Mouse (Mus musculus) heart, embryonic 11.5 days (tissue): ENCODE measurements around the gene Rusc2. TPM values are rescaled to one million over a fixed set of nuclear protein-coding genes. Genes with fewer than 3 reads are reported as not detected.

Experiments
- ATAC-seq: fragments of 200-750 bp; cut with Nextera tagmentation; replicated peaks from 2 replicates; pipeline ENCODE4 v1.8.0; 2017; ENCODE audit warnings: moderate library complexity; ENCODE audit not compliant: insufficient number of reproducible peaks, low FRiP score, low TSS enrichment
- H3K27ac ChIP-seq: fragments of 300-500 bp; sonication (generic); 2 replicates; pipeline ENCODE4 v1.5.1; 2014; ENCODE audit warnings: mild to moderate bottlenecking, low read depth, low read length
- H3K27me3 ChIP-seq: fragments of 300-500 bp; sonication (generic); 2 replicates; pipeline ENCODE4 v1.6.1; 2014; ENCODE audit warnings: mild to moderate bottlenecking, low read length, mixed read lengths; ENCODE audit not compliant: control insufficient read depth, insufficient read depth
- H3K36me3 ChIP-seq: fragments of 300-500 bp; sonication (generic); 2 replicates; pipeline ENCODE4 v1.6.1; 2014; ENCODE audit warnings: mild to moderate bottlenecking, low read length, moderate library complexity, mixed read lengths; ENCODE audit not compliant: control insufficient read depth, insufficient read depth
- H3K4me1 ChIP-seq: fragments of 300-500 bp; sonication (generic); 2 replicates; pipeline ENCODE4 v1.6.1; 2014; ENCODE audit warnings: low read length; ENCODE audit not compliant: control insufficient read depth, insufficient read depth
- H3K4me2 ChIP-seq: fragments of 300-500 bp; sonication (generic); 2 replicates; pipeline ENCODE4 v1.6.1; 2014; ENCODE audit warnings: mild to moderate bottlenecking, moderate library complexity
- H3K4me3 ChIP-seq: fragments of 300-500 bp; sonication (generic); 2 replicates; pipeline ENCODE4 v1.5.1; 2014; ENCODE audit warnings: low read depth, low read length
- H3K9ac ChIP-seq: fragments of 300-500 bp; sonication (generic); 2 replicates; pipeline ENCODE4 v1.6.1; 2014; ENCODE audit warnings: mild to moderate bottlenecking, low read depth, low read length, moderate library complexity
- H3K9me3 ChIP-seq: fragments of 300-500 bp; sonication (generic); replicated peaks from 2 replicates; pipeline ENCODE4 v1.6.1; 2016; ENCODE audit warnings: low read length; ENCODE audit not compliant: control insufficient read depth
- WGBS: fragments of 180-500 bp; shearing (Covaris S2); extraction: QIAGEN DNeasy Blood & Tissue Kit; methylation state at CpG from one replicate; pipeline ENCODE4 v1.1.7; 2014; ENCODE audit not compliant: insufficient replicate concordance; 5-methylcytosine and 5-hydroxymethylcytosine counted together
- polyA plus RNA-seq: library from polyadenylated mRNA; unstranded; fragments of >200 nt; fragmentation: Nextera tagmentation; extraction: Ambion mirVana; gene quantifications from 2 replicates; pipeline ENCODE4 v1.2.1, GENCODE M21; 2014

Gene Rusc2
- polyA plus RNA-seq, 1 experiment from 2014 or later: 7.8 TPM

- no peak overlapping the region for H3K27ac ChIP-seq
- WGBS: 72% methylated on average over 6 of the region's 6 CpGs
- H3K27me3 ChIP-seq: no peaks in the 10 kb centered on the region
- no peaks in the 10 kb centered on the region for H3K4me1 ChIP-seq
- H3K36me3 ChIP-seq: no peaks in the 10 kb centered on the region
- H3K9me3 ChIP-seq: no peaks in the 10 kb centered on the region; the same call in 1 of the 2 replicates
- no peak for ATAC-seq
- H3K9ac ChIP-seq: no peak overlapping the region
- H3K4me3 ChIP-seq: no peak overlapping the region
- H3K4me2 ChIP-seq: no peak overlapping the region
Measured at GRCm38 (mm10) chr4:43350038-43350560, 31.7 kb upstream of the Rusc2 start.

GRCm38 (mm10) chr4:43353662-43354061 is 28.1 kb upstream of the Rusc2 start:
- Histone ChIP-seq H3K4me1 (no peaks in the 10 kb centered on the region), H3K4me3 (no peak overlapping the region), H3K9ac (no peak overlapping the region), H3K9me3 (no peaks in the 10 kb centered on the region; the same call in 1 of the 2 replicates), H3K27me3 (no peaks in the 10 kb centered on the region), H3K4me2 (no peak overlapping the region), H3K36me3 (no peaks in the 10 kb centered on the region), H3K27ac (no peak overlapping the region)
- 81% methylated on average over 6 of the region's 6 CpGs for WGBS
- no peak for ATAC-seq

DNA sequence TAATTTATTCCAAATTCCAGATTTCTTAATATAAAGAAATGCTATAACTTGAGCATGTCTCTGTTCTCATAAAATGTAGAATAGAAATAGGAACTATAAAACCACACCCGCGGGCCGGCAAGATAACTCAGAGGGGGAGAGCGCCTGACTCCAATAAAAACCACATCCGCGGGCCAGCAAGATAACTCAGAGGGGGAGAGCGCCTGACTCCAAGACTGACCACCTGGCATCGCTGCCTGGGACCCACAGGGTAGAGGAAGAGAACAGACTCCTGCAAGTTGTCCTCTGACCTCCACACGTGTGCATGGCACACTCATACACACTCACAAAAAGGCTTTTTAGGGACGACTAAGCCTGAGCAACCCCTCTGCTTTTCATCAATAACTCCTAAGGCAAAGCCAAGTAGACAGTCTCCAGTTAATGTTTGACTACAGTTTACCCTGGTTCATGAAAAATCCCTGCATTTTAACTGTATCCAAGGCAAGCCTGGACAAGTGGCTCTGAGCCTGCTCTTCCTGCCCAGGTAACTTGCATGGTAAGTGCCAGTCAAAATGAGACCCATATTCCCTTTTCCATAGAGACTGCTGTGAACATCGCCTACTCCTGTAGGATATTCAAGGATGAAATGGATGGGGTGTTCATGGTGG is 16.7 kb upstream of the Rusc2 start:
- Histone ChIP-seq H3K9me3 (no peaks in the 10 kb centered on the region), H3K9ac (no peak overlapping the region), H3K4me1 (no peaks in the 10 kb centered on the region), H3K4me2 (no peak overlapping the region), H3K27me3 (no peaks in the 10 kb centered on the region), H3K4me3 (no peak overlapping the region), H3K27ac (no peak overlapping the region), H3K36me3 (no peaks in the 10 kb centered on the region)
- no peak for ATAC-seq
- WGBS: 81% methylated on average over 11 of the region's 11 CpGs

- H3K9ac ChIP-seq: no peak overlapping the region
- H3K9me3 ChIP-seq: no peaks in the 10 kb centered on the region
- no peak for ATAC-seq
- no peak overlapping the region for H3K4me3 ChIP-seq
- no peak overlapping the region for H3K27ac ChIP-seq
- H3K36me3 ChIP-seq: no peaks in the 10 kb centered on the region
- WGBS: 74% methylated on average over 5 of the region's 5 CpGs
- no peak overlapping the region for H3K4me2 ChIP-seq
- no peaks in the 10 kb centered on the region for H3K4me1 ChIP-seq
- no peaks in the 10 kb centered on the region for H3K27me3 ChIP-seq
Measured at GRCm38 (mm10) chr4:43367295-43367694, 14.5 kb upstream of the Rusc2 start.

DNA sequence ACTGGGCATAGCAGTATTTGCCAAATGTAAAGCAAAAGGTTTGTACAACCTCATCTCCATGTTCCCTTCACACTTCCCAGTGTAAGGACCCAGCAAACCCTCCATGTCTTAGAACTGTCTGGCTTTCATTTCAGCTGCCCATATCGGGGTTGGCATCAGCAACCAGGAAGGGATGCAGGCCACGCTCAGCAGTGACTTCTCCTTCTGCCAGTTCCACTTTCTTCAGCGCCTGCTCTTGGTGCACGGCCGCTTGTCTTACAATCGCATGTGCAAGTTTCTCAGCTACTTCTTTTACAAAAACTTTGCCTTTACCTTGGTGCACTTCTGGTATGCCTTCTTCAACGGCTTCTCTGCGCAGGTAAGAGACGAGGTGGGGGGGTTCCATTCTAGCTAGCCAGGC is 14.0 kb upstream of the Rusc2 start:
- Histone ChIP-seq H3K27ac (no peak overlapping the region), H3K4me3 (no peak overlapping the region), H3K9ac (no peak overlapping the region), H3K9me3 (no peaks in the 10 kb centered on the region), H3K36me3 (no peaks in the 10 kb centered on the region), H3K4me1 (no peaks in the 10 kb centered on the region), H3K4me2 (no peak overlapping the region), H3K27me3 (no peaks in the 10 kb centered on the region)
- WGBS: 91% methylated on average over 9 of the region's 9 CpGs
- no peak for ATAC-seq

DNA sequence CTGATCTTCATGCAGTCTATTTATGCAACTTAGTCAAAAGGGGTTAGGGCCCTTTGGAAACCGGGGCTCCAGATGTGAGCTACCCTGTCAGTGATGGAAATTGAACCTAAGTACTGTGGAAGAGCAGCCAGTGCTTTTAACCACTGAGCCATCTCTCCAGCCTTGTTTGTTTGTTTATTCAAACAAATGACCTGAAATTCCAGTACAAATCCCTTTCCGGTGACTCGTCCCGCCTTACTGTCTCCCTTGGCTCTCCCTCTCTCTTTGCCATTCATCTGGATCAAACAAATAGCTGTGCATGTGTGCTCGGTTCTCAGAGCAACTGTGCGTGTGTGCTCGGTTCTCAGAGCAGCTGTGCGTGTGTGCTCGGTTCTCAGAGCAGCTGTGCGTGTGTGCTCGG is 10.4 kb upstream of the Rusc2 start:
- Histone ChIP-seq H3K27ac (no peak overlapping the region), H3K4me2 (no peak overlapping the region), H3K27me3 (no peaks in the 10 kb centered on the region), H3K4me3 (no peak overlapping the region), H3K36me3 (no peaks in the 10 kb centered on the region), H3K9me3 (no peaks in the 10 kb centered on the region), H3K9ac (no peak overlapping the region), H3K4me1 (no peaks in the 10 kb centered on the region)
- 67% methylated on average over 10 of the region's 11 CpGs for WGBS
- ATAC-seq: no peak

GRCm38 (mm10) chr4:43372155-43372554 is 9.6 kb upstream of the Rusc2 start:
- WGBS: 57% methylated on average over 4 of the region's 4 CpGs
- Histone ChIP-seq H3K27me3 (no peaks in the 10 kb centered on the region), H3K4me3 (no peak overlapping the region), H3K9ac (no peak overlapping the region), H3K27ac (no peak overlapping the region), H3K4me2 (no peak overlapping the region), H3K9me3 (no peaks in the 10 kb centered on the region), H3K36me3 (no peaks in the 10 kb centered on the region), H3K4me1 (no peaks in the 10 kb centered on the region)
- no peak for ATAC-seq

DNA sequence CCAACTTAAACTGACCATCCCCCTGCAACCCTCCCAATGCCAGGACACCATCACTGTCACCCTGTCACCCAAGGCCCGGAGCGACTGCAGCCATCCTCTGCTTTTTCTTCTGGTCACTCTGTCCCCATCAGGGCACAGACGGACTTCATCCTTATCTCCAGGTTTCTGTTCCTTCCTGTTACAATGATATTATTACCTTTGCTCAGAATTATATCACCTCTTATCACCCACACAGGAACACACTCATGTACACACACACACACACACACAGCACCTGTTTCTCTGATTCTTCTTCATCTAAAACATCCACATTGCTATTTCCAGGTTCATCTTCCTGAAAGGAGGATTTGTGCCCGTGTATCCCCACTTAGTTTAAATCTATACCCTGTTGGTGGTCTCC is 7.5 kb upstream of the Rusc2 start:
- Histone ChIP-seq H3K36me3 (no peaks in the 10 kb centered on the region), H3K27me3 (no peaks in the 10 kb centered on the region), H3K4me3 (no peak overlapping the region), H3K9ac (no peak overlapping the region), H3K4me2 (no peak overlapping the region), H3K27ac (no peak overlapping the region), H3K4me1 (no peaks in the 10 kb centered on the region), H3K9me3 (no peaks in the 10 kb centered on the region)
- no peak for ATAC-seq
- WGBS: 44% methylated on average over 4 of the region's 4 CpGs

- no peak for ATAC-seq
Measured at GRCm38 (mm10) chr4:43379601-43380000, 2.2 kb upstream of the Rusc2 start.

More at GRCm38 (mm10) chr4:43379601-43380000, 2.2 kb upstream of the Rusc2 start:
- Histone ChIP-seq H3K27me3 (0 out of 2 replicates have a peak, but pooled peaks cover 2% of the 10 kb centered on the region), H3K9me3 (no peaks in the 10 kb centered on the region), H3K9ac (no peak overlapping the region), H3K27ac (no peak overlapping the region), H3K4me2 (no peak overlapping the region), H3K36me3 (no peaks in the 10 kb centered on the region), H3K4me3 (no peak overlapping the region), H3K4me1 (no peaks in the 10 kb centered on the region)
- WGBS: 83% methylated on average over 6 of the region's 6 CpGs
